Mouse (Mus musculus): ENCODE results near the gene Msl1.

The Msl1 gene

DNA sequence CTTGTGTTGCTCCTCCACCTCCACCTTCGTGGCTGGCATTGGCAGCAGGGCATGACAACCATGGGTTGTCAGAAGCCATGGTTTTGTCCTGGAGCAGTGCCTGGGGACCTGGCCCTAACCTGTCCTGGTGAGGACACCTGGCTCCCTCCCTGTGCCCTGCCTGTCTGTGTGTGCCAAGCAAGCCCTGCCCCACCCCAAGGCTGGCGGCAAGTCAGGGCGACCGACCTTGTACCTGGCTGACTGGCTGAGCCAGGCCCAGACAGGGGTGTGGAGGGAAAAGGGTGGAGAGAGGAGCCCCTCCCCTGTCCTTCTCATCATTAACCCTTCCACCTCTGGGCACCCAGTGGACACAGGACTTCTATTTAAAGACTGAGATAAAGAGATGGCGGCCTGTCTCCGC lies 44.1 kb downstream of the Msl1 start:
- no peak for DNase-seq (ENCODE audit: low spot score in 2 of 2)

DNA sequence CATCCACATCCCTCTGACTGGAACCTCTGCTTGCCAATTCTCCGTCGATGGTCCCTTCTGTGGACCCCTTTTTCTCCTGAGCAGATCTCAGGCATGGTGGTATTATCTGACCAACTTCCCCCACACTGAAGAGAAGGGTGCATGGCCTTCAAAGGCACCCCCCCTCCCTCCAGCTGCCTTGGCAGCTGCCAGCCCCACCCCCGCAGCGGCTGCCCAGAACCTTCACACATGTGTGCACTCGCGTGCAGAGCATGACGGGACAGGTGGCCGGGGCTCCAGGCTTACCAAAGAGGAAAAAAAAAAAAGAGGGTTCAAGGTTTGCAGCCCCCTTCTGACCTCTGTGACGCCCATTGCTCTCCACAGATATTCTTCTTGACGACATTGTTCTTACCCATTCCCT lies 44.6 kb downstream of the Msl1 start:
- no peak for DNase-seq (ENCODE audit: low spot score in 2 of 2)

DNA sequence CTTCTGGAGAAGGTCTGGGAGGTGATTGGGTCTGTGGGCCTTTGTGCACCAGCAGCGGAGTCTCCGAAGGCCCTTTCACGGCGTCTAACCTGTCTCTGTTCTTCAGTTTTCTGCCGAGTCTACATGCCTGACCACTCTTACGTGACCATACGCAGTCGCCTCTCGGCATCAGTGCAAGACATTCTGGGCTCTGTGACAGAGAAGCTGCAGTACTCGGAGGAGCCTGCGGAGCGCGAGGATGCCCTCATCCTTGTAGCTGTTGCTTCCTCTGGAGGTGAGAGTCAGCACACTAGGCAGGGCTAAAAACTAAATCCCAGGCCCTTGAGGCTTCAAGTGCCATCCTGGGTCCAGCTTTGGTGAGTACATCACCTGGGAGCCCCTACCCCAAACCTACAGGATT lies 50.7 kb downstream of the Msl1 start:
- no peak for DNase-seq (ENCODE audit: low spot score in 2 of 2)

DNA sequence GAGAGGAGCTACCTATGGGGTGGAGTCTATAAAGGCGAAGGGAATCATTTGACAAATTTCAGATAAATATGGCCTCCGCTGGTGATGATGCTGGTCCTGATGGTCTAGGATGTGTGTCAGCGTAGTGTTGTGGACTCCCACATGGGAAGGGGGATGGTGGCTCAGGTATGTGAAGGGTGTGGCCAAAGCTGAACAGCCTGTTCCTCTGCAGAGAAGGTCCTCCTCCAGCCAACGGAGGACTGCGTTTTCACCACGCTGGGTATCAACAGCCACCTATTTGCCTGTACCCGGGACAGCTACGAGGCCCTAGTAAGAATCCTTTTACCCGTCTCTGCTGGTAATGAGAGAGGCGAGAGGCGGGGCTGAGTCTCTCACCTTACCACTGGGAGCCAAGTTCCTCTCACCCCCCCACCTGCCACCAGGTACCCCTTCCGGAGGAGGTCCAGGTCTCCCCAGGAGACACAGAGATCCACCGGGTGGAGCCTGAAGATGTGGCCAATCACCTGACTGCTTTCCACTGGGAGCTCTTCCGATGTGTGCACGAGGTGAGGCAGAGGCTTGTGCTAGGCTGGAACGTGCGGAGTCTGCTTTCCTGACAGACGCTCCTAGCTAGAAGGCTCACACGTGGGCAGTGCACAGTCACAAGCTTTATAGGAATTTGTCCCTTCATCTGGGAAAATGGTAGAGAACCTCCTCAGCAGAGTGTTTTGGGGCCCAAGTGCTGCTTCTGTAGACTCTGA lies 51.7 kb downstream of the Msl1 start:
- DNase-seq (ENCODE audit: low spot score in 2 of 2) = no peak

DNA sequence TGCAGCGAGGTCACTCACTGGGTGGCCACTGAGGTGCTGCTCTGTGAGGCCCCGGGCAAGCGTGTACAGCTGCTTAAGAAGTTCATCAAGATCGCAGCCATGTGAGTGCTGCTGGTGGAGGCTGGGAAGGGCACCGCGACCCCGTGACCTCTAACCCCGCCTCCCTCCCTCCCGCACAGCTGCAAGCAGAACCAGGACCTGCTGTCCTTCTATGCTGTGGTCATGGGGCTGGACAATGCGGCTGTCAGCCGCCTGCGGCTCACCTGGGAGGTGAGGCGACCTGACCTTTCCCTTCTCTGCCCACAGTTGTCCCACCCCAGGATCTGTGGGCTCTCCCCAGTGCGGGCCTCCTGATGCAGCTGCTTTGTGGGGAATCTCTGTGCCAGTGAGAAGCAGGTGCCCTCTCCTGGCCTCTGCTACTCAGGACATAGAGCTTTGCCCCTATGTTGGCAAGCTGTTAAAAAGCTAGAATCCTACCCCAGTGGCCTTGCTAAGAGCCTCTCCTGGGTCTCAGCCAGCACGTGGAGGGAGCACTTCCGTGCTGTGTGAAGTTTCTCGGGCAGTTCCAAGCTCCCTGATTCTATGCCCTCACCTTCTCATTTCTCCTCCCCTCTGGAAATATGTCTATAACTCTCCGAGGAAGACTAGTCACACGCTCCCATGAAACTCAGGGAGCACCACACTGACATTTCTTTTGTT lies 54.0 kb downstream of the Msl1 start:
- no peak for DNase-seq (ENCODE audit: low spot score in 2 of 2)

DNA sequence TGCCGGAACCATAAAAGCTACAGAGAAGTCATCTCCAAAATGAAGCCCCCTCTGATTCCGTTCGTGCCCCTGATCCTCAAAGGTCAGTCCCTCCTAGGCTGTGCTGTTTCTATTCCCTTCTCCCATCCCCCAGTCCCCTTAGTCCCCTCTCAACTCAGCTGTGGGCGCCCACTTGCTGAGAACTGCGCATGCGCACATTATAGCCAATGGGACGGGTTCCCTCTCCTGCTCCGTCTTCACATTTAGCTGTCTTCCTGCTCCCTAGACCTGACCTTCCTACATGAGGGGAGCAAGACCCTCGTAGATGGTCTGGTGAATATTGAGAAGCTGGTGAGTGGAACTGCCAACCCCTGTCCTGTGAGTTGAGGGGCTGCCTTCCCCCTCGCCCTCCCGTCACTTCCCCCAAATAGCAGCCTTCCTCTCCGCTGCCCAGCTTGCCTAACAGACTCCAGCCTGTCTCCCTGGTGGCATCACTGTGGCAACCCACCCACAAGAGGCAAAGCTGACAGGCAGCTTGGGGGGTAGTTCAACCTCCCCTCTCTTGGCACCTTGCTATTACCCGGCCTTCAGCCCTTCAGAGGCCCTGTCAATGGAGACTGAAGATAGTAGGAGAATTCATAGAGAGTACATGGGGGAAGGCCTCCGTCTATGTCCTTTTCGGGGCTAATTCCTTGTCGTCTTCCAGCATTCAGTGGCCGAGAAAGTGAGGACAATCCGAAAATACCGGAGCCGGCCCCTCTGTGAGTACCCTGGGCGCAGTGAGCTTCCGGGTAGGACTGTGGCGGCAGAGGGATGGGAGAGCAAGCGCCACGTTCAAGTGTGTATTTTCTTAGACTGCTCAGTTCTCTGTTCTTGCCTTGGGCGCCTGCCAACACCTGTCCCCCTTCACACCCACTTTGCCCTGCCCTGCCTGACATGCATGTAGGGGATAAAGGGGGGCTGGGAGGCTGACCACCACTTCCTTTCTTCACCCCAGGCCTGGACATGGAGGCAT lies 55.1 kb downstream of the Msl1 start:
- DNase-seq (ENCODE audit: low spot score in 2 of 2) = no peak

DNA sequence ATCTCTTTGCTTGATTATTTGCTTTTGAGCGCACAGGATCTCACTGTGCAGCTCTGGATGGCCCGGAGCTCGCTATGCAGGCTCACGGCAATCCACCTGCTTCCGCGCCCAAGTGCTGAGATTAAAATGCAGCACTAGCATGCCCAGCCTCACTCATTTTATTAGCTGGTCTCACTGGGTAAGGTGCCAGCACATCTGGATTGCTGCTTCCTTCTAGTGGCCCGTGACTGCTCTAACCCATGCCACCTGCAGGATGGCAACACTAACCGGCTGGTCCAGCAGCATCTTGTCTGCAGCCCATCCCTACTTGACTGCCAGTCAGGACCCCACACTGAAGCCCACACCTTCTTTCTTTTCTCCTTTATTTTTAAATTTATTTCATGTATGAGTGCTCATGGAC lies 58.8 kb downstream of the Msl1 start:
- DNase-seq (ENCODE audit: low spot score in 2 of 2) = no peak

DNA sequence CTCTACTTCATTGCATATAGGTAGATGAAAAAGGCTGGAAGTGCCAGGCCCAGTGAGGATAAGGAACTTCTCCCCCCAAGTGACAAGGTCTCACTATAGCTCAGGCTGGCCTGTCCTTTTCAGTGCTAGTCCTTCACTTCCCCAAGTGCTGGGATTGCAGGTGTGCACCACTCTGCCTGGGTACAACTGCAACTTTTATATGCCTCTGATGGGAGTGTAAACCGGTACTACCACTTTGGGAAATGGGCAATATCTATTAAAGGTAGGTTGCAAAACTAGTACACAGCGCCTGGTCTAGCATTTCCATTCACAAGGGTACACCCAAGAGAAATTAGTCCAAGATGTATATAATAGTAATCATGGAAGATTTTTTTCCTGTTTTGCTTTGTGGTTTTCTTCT lies 59.3 kb downstream of the Msl1 start:
- DNase-seq (ENCODE audit: low spot score in 2 of 2) = no peak

Measured in frontal cortex, postnatal 14 days (tissue).